Mouse (Mus musculus): Measurements from ENCODE around the gene Dnajc12. TPM values are rescaled to one million over a fixed set of nuclear protein-coding genes. Genes with fewer than 3 reads are reported as not detected.

Gene Dnajc12
- polyA plus RNA-seq, 1 experiment from 2014 or later = 18.4 TPM

DNA sequence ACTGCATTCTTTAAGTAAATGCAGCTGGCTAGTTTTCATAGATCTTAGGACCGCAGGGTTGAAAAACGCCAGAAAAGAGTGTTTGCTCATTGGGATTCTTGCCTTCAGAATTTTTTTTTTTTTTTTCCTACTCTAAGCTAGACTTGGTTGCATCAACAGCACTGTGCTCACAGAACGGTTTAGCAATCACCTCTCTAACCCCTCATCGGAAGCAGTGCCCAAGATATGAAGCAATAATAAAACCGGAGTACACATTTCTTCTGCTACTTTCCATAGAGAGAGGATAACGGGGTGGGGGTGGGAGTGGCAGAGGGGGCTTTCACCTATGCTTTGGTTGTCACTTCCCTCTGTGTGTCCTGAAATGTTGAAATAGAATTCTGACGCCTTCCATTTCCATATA, 33.6 kb downstream of the Dnajc12 start:
- DNase-seq (ENCODE audit: low spot score) = no peak
- no peak overlapping the region for H3K9ac ChIP-seq (ENCODE audit: low read depth, low read length)
- no peak overlapping the region for H3K4me3 ChIP-seq (replicated peaks; ENCODE audit: low read depth, low read length)
- H3K27ac ChIP-seq = no peak overlapping the region
- no peaks in the 10 kb centered on the region for H3K27me3 ChIP-seq (ENCODE audit: insufficient read depth, low read length)
- no peak overlapping the region for H3K4me2 ChIP-seq (ENCODE audit: low read length)
- no peaks in the 10 kb centered on the region for H3K36me3 ChIP-seq (ENCODE audit: insufficient read depth, low read length)
- no peaks in the 10 kb centered on the region for H3K4me1 ChIP-seq (replicated peaks; ENCODE audit: insufficient read depth, low read length)
- ATAC-seq (replicated peaks; ENCODE audit: low FRiP score, low read depth) = no peak
- WGBS = 70% methylated on average over 7 of the region's 7 CpGs
- no peaks in the 10 kb centered on the region for H3K9me3 ChIP-seq (replicated peaks; ENCODE audit: low read length)
- no peak for TF ChIP-seq CTCF (IDR thresholded peaks at IDR 0.05; ENCODE audit: low read depth)

DNA sequence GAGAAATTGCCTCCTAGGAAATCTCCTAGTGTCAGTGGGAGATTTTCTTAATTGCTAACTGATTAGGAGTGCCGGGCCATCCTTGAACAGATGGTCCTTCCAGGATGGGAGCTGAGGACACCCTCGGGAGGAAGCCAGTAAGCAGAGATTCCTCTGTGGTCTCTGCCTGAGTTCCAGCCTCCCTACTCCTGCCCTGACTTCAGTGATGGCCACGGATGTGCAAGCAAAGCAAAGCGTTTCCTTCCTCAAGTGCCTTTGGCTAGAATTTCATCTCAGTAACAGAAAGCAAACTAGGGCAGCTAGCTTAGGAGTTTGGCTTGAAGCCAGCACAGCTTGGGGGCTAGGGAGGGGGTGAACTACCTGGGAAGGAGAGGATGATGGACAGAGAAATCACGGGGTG, 34.8 kb downstream of the Dnajc12 start:
- DNase-seq (ENCODE audit: low spot score) = no peak
- Histone ChIP-seq H3K4me3 (replicated peaks; ENCODE audit: low read depth, low read length) (no peak overlapping the region), H3K4me1 (replicated peaks; ENCODE audit: insufficient read depth, low read length) (no peaks in the 10 kb centered on the region), H3K36me3 (ENCODE audit: insufficient read depth, low read length) (no peaks in the 10 kb centered on the region), H3K9ac (ENCODE audit: low read depth, low read length) (no peak overlapping the region), H3K27me3 (ENCODE audit: insufficient read depth, low read length) (no peaks in the 10 kb centered on the region), H3K27ac (no peak overlapping the region), H3K9me3 (replicated peaks; ENCODE audit: low read length) (no peaks in the 10 kb centered on the region), H3K4me2 (ENCODE audit: low read length) (no peak overlapping the region)
- ATAC-seq (replicated peaks; ENCODE audit: low FRiP score, low read depth) = no peak
- WGBS = 37% methylated on average over 5 of the region's 5 CpGs
- TF ChIP-seq CTCF (IDR thresholded peaks at IDR 0.05; ENCODE audit: low read depth) = no peak

DNA sequence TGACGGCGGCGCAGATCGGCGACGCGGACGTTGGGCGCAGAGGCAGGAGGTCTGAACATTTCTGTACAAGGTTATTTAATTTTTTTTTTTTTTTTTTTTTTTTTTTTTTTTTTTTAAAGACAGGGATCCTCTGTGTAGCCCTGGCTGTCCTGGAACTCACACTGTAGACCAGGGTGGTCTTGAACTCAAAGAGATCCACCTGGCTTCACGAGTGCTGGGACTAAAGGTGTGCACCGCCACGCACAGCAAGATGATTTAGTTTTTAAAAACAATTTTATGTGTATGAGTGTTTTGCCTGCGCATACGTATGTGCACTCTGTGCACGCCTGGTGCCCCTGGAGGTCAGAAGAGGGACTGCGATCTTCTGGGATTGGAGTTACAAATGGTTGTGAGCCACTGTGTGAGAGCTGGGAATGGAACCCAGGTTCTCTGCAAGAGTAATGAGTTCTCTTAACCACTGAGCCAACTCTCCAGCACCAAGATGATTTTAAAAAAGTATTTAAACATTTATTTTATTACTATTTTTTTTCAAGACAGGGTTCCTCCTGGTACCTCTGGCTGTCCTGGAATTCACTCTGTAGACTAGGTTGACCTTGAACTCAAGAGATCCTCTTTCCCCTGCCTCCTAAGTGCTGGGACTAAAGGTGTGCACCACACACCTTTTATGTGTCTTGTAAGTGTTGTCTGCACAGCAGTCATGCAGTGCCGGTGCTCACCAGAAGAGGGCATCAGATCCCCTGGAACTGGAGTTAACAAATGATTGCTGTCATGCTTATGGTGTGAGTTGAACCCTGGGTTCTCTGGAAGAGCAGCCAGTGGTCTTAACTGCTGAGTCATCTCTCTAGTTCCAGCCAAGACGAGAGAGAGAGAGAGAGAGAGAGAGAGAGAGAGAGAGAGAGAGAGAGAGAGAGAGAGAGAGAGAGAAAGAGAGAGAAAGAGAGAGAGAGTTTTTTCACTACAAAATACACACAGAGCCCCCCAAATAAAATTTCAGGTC, 39.8 kb downstream of the Dnajc12 start, which contains the start of gene Gm7075:
Gene Gm7075 (minus strand): TSS at position 51 of the 997 bp plus-strand sequence.
- Histone ChIP-seq H3K27ac (no peak within 1 kb of the TSS), H3K4me1 (replicated peaks; ENCODE audit: insufficient read depth, low read length) (no peaks in the 10 kb centered on the region), H3K9ac (ENCODE audit: low read depth, low read length) (no peak within 1 kb of the TSS), H3K36me3 (ENCODE audit: insufficient read depth, low read length) (no peaks in the 10 kb centered on the region), H3K9me3 (replicated peaks; ENCODE audit: low read length) (no peaks in the 10 kb centered on the region), H3K4me2 (ENCODE audit: low read length) (no peak within 1 kb of the TSS), H3K27me3 (ENCODE audit: insufficient read depth, low read length) (no peaks in the 10 kb centered on the region), H3K4me3 (replicated peaks; ENCODE audit: low read depth, low read length) (no peak within 1 kb of the TSS)
- WGBS = 90% methylated on average over 18 of the region's 18 CpGs
- peak; percentile 61 for TF ChIP-seq CTCF (IDR thresholded peaks at IDR 0.05; ENCODE audit: low read depth)
- peak; percentile 18 for DNase-seq (ENCODE audit: low spot score)
- 0 out of 2 replicates have a peak, but pooled peaks have one; percentile 21 for ATAC-seq (replicated peaks; ENCODE audit: low FRiP score, low read depth)

GRCm38 (mm10) chr10:63422736-63422992, 40.4 kb downstream of the Dnajc12 start:
- ATAC-seq (replicated peaks; ENCODE audit: low FRiP score, low read depth) (no peak), DNase-seq (ENCODE audit: low spot score) (peak; percentile 52)
- no peak overlapping the region for H3K27ac ChIP-seq
- no peak overlapping the region for H3K4me2 ChIP-seq (ENCODE audit: low read length)
- TF ChIP-seq CTCF (IDR thresholded peaks at IDR 0.05; ENCODE audit: low read depth) = no peak; the same call in none of the 2 replicates
- no peaks in the 10 kb centered on the region for H3K9me3 ChIP-seq (replicated peaks; ENCODE audit: low read length)
- no peaks in the 10 kb centered on the region for H3K27me3 ChIP-seq (ENCODE audit: insufficient read depth, low read length)
- no peak overlapping the region for H3K9ac ChIP-seq (ENCODE audit: low read depth, low read length)
- H3K4me3 ChIP-seq (replicated peaks; ENCODE audit: low read depth, low read length) = no peak overlapping the region
- H3K36me3 ChIP-seq (ENCODE audit: insufficient read depth, low read length) = no peaks in the 10 kb centered on the region
- 89% methylated on average over 5 of the region's 5 CpGs for WGBS
- no peaks in the 10 kb centered on the region for H3K4me1 ChIP-seq (replicated peaks; ENCODE audit: insufficient read depth, low read length)

- Histone ChIP-seq H3K4me1 (replicated peaks; ENCODE audit: insufficient read depth, low read length) (no peaks in the 10 kb centered on the region), H3K36me3 (ENCODE audit: insufficient read depth, low read length) (no peaks in the 10 kb centered on the region), H3K9ac (ENCODE audit: low read depth, low read length) (no peak overlapping the region), H3K4me2 (ENCODE audit: low read length) (no peak overlapping the region), H3K9me3 (replicated peaks; ENCODE audit: low read length) (no peaks in the 10 kb centered on the region), H3K27me3 (ENCODE audit: insufficient read depth, low read length) (no peaks in the 10 kb centered on the region), H3K4me3 (replicated peaks; ENCODE audit: low read depth, low read length) (no peak overlapping the region), H3K27ac (no peak overlapping the region)
- DNase-seq (ENCODE audit: low spot score) = no peak
- no peak for TF ChIP-seq CTCF (IDR thresholded peaks at IDR 0.05; ENCODE audit: low read depth)
- no peak for ATAC-seq (replicated peaks; ENCODE audit: low FRiP score, low read depth)
- WGBS = 90% methylated on average over 9 of the region's 9 CpGs
These were observed 41.6 kb downstream of the Dnajc12 start for GRCm38 (mm10) chr10:63423591-63424474.

DNA sequence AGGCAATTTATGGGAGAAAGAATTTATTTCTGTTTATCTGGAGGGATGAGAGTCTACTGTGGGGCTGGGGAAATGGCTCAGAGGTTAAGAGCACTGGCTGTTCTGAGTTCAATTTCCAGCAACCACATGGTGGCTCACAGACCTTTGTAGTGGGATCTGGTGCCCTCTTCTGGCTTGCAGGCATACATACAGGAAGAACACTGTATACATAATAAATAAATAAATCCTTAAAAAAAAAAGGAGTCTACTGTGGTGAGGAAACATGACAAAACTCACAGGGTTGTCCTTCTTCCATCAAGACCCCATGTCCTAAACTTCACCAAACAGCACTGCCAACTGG, 42.2 kb downstream of the Dnajc12 start:
- H3K4me1 ChIP-seq (replicated peaks; ENCODE audit: insufficient read depth, low read length) = no peaks in the 10 kb centered on the region
- H3K36me3 ChIP-seq (ENCODE audit: insufficient read depth, low read length) = no peaks in the 10 kb centered on the region
- peak; percentile 28 for DNase-seq (ENCODE audit: low spot score)
- H3K9ac ChIP-seq (ENCODE audit: low read depth, low read length) = no peak overlapping the region
- peak; percentile 66 for TF ChIP-seq CTCF (IDR thresholded peaks at IDR 0.05; ENCODE audit: low read depth)
- no peak overlapping the region for H3K4me3 ChIP-seq (replicated peaks; ENCODE audit: low read depth, low read length)
- H3K27me3 ChIP-seq (ENCODE audit: insufficient read depth, low read length) = no peaks in the 10 kb centered on the region
- H3K4me2 ChIP-seq (ENCODE audit: low read length) = no peak overlapping the region
- H3K9me3 ChIP-seq (replicated peaks; ENCODE audit: low read length) = no peaks in the 10 kb centered on the region
- ATAC-seq (replicated peaks; ENCODE audit: low FRiP score, low read depth) = no peak
- no peak overlapping the region for H3K27ac ChIP-seq
